Mouse (Mus musculus) ES-Bruce4 (cell line): ENCODE data around the gene Syt17. TPM values are rescaled to one million over a fixed set of nuclear protein-coding genes. Genes with fewer than 3 reads are reported as not detected.

Source experiments
- H3K27ac ChIP-seq: 2 replicates; pipeline ENCODE4 v1.5.1; 2012; ENCODE audit warnings: low read length, inconsistent platforms; ENCODE audit not compliant: insufficient read depth
- H3K27me3 ChIP-seq: 2 replicates; pipeline ENCODE4 v1.6.1; 2012; ENCODE audit warnings: mild to moderate bottlenecking, low read length, inconsistent platforms; ENCODE audit not compliant: control insufficient read depth, poor library complexity, insufficient read depth, severe bottlenecking
- H3K36me3 ChIP-seq: 2 replicates; pipeline ENCODE4 v1.6.1; 2012; ENCODE audit warnings: inconsistent platforms, mild to moderate bottlenecking, low read length, moderate library complexity; ENCODE audit not compliant: control insufficient read depth, poor library complexity, insufficient read depth, severe bottlenecking
- H3K4me1 ChIP-seq: one replicate; pipeline ENCODE4 v1.8.1; 2011; ENCODE audit warnings: low read length; ENCODE audit not compliant: control insufficient read depth, insufficient read depth
- H3K4me3 ChIP-seq: 2 replicates; pipeline ENCODE4 v1.5.1; 2011; ENCODE audit warnings: low read depth, mild to moderate bottlenecking, low read length
- H3K9ac ChIP-seq: 2 replicates; pipeline ENCODE4 v1.6.1; 2012; ENCODE audit warnings: low read depth, mild to moderate bottlenecking, inconsistent platforms; ENCODE audit not compliant: poor library complexity, severe bottlenecking
- H3K9me3 ChIP-seq: replicated peaks from 2 replicates; pipeline ENCODE4 v1.6.1; 2012; ENCODE audit warnings: mild to moderate bottlenecking, low read length, inconsistent platforms; ENCODE audit not compliant: control insufficient read depth, poor library complexity, insufficient read depth, severe bottlenecking
- CTCF ChIP-seq: IDR thresholded peaks from one replicate; pipeline ENCODE4 v1.8.1; 2011; ENCODE audit warnings: low read depth, low read length
- EP300 ChIP-seq: IDR thresholded peaks from 2 replicates; pipeline ENCODE4 v1.6.1; 2011; ENCODE audit warnings: low read depth, low read length; ENCODE audit not compliant: insufficient read depth
- POLR2A ChIP-seq: IDR thresholded peaks from one replicate; pipeline ENCODE4 v1.8.1; 2011; ENCODE audit warnings: low read length; ENCODE audit not compliant: insufficient read depth
- polyA plus RNA-seq: library from polyadenylated mRNA; stranded (reverse); fragments of >200 nt; gene quantifications from 2 replicates; pipeline ENCODE4 v1.2.4, GENCODE M21; 2011; ENCODE audit warnings: low read depth; ENCODE audit not compliant: missing spikeins, insufficient read depth, insufficient read length

The Syt17 gene
- polyA plus RNA-seq, 1 experiment, result 4.0 TPM

GRCm38 (mm10) chr7:118489706-118490665, 42.0 kb upstream of the Syt17 start:
- Histone ChIP-seq H3K27ac (no peak overlapping the region), H3K27me3 (no peaks in the 10 kb centered on the region), H3K9me3 (no peaks in the 10 kb centered on the region), H3K9ac (no peak overlapping the region), H3K4me1 (peaks cover 1% of the 10 kb centered on the region), H3K36me3 (no peaks in the 10 kb centered on the region), H3K4me3 (peak overlapping the region; percentile 67)
- TF ChIP-seq EP300 (no peak), CTCF (no peak), POLR2A (no peak)

- H3K4me1 ChIP-seq, result peaks cover 1% of the 10 kb centered on the region
- H3K27me3 ChIP-seq, result no peaks in the 10 kb centered on the region
- H3K9me3 ChIP-seq, result no peaks in the 10 kb centered on the region
- H3K27ac ChIP-seq, result no peak overlapping the region
- H3K4me3 ChIP-seq, result no peak overlapping the region
- TF ChIP-seq EP300 (no peak), POLR2A (no peak), CTCF (no peak)
- H3K9ac ChIP-seq, result no peak overlapping the region
- no peaks in the 10 kb centered on the region for H3K36me3 ChIP-seq
Measured at GRCm38 (mm10) chr7:118488060-118488664, 40.1 kb upstream of the Syt17 start.

- no peaks in the 10 kb centered on the region for H3K36me3 ChIP-seq
- TF ChIP-seq CTCF (no peak), POLR2A (no peak), EP300 (no peak)
- no peak overlapping the region for H3K4me3 ChIP-seq
- H3K9ac ChIP-seq, result no peak overlapping the region
- no peaks in the 10 kb centered on the region for H3K27me3 ChIP-seq
- H3K4me1 ChIP-seq, result peaks cover 1% of the 10 kb centered on the region
- 0 out of 2 replicates have a peak overlapping the region, but pooled peaks have one; percentile 10 for H3K27ac ChIP-seq
- H3K9me3 ChIP-seq, result no peaks in the 10 kb centered on the region
Measured at GRCm38 (mm10) chr7:118486917-118487316, 38.9 kb upstream of the Syt17 start.

DNA sequence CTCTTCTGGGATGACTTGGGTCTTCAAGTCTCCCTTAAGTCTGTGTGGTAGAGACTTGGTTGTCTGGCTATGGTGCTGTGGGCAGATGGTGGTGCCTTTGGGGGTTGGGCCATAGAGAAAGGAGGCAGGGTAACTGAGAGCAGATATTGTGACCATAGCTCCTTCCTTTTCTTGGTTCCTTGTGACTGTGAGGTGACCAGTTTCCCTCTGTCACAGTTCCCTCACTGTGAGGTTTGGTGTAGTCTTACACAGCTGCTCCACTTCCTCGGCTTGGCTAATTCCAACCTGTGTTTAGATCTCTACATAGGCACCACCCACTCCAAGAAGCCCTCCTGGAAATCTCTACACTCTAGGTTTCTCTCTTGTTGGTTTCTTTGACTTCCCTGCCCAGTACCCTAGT, 36.0 kb upstream of the Syt17 start:
- H3K27ac ChIP-seq, result no peak overlapping the region
- H3K4me1 ChIP-seq, result peaks cover 1% of the 10 kb centered on the region
- H3K9me3 ChIP-seq, result no peaks in the 10 kb centered on the region
- TF ChIP-seq CTCF (no peak), POLR2A (no peak), EP300 (no peak)
- H3K9ac ChIP-seq, result no peak overlapping the region
- no peaks in the 10 kb centered on the region for H3K36me3 ChIP-seq
- H3K27me3 ChIP-seq, result no peaks in the 10 kb centered on the region
- H3K4me3 ChIP-seq, result no peak overlapping the region

GRCm38 (mm10) chr7:118482001-118482400, 34.0 kb upstream of the Syt17 start:
- H3K36me3 ChIP-seq, result no peaks in the 10 kb centered on the region
- H3K9ac ChIP-seq, result no peak overlapping the region
- H3K4me3 ChIP-seq, result no peak overlapping the region
- no peak for TF ChIP-seq POLR2A
- no peak for TF ChIP-seq CTCF
- no peak for TF ChIP-seq EP300
- peaks cover 1% of the 10 kb centered on the region for H3K4me1 ChIP-seq
- no peaks in the 10 kb centered on the region for H3K27me3 ChIP-seq
- H3K27ac ChIP-seq, result no peak overlapping the region
- no peaks in the 10 kb centered on the region for H3K9me3 ChIP-seq
